Mouse (Mus musculus): ENCODE measurements around the gene Edc3.

DNA sequence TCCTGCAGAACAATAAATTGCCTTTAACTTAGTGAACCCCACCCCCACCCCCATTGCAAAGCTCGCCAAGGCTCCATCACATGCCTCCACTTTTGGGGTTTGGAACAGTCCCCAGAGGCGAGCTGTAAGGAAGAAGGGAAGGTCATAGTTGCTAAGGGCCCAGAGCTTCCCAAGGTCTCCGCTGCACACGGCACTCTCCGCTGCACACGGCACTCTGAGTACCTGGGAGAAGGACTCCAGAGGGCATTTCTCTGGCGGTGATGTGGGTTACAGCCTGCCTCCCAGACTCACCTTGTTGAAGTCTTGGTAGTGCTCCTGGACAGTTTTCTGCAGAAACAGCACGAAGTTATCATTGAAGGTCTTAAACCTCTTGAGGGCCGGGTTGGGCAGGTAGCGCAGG, 26.9 kb upstream of the Edc3 start:
- no peak for TF ChIP-seq CTCF (IDR thresholded peaks at IDR 0.05; ENCODE audit: low read depth, low read length)
- TF ChIP-seq POLR2A (IDR thresholded peaks at IDR 0.05; ENCODE audit: extremely low read depth, insufficient read depth, low read length), result no peak

Data from liver, adult 2 months (tissue).